Mouse (Mus musculus) olfactory bulb, adult 2 months (tissue): ENCODE results near the gene Phlda1.

Experiments
- CTCF ChIP-seq: fragments of 200-500 bp; IDR thresholded peaks from 2 replicates; pipeline ENCODE4 v1.5.1; 2012; ENCODE audit warnings: low read depth, mild to moderate bottlenecking, low read length, moderate library complexity; ENCODE audit not compliant: insufficient read depth
- POLR2A ChIP-seq: fragments of 200-500 bp; IDR thresholded peaks from 2 replicates; pipeline ENCODE4 v1.6.1; 2012; ENCODE audit warnings: mild to moderate bottlenecking, low read depth, low read length, moderate library complexity; ENCODE audit not compliant: insufficient read depth

GRCm38 (mm10) chr10:111482654-111483053, 23.4 kb upstream of the Phlda1 start:
- no peak for TF ChIP-seq CTCF
- TF ChIP-seq POLR2A = no peak
